Mouse (Mus musculus): ENCODE measurements around the gene Gm10720. TPM values are rescaled to one million over a fixed set of nuclear protein-coding genes. Genes with fewer than 3 reads are reported as not detected.
"Not testable (repeated sequence)": the region's sequence is repeated elsewhere in the genome, so short reads cannot be mapped to it uniquely, and the experiment has no call there.

Gene Gm10720
- total and polyA plus RNA-seq, 2 experiments: not detected

DNA sequence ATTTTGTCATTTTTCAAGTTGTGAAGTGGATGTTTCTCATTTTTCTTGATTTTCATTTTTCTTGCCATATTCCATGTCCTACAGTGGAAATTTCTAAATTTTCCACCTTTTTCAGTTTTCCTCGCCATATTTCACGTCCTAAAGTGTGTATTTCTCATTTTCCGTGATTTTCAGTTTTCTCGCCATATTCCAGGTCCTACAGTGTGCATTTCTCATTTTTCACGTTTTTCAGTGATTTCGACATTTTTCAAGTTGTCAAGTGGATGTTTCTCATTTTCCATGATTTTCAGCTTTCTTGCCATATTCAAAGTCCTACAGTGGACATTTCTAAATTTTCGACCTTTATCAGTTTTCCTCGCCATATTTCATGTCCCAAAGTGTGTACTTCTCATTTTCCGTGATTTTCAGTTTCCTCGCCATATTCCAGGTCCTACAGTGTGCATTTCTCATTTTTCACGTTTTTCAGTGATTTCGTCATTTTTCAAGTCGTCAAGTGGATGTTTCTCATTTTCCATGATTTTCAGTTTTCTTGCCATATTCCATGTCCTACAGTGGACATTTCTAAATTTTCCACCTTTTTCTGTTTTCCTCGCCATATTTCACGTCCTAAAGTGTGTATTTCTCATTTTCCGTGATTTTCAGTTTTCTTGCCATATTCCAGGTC, 8.7 kb downstream of the Gm10720 start:
- not testable (repeated sequence) for H3K9ac ChIP-seq (ENCODE audit: low read depth, low read length); H3K4me3 ChIP-seq (ENCODE audit: insufficient read depth, low read depth, low read length); H3K36me3 ChIP-seq (ENCODE audit: control insufficient read depth, insufficient read depth, low read length); H3K27ac ChIP-seq (replicated peaks; ENCODE audit: insufficient read depth, low read depth, low read length); H3K79me2 ChIP-seq (ENCODE audit: control insufficient read depth, insufficient read depth, low read length); H3K4me1 ChIP-seq (ENCODE audit: control insufficient read depth, insufficient read depth, low read length); DNase-seq (ENCODE audit: extremely low read depth, low read depth, low spot score); H3K27me3 ChIP-seq (ENCODE audit: control insufficient read depth, insufficient read depth, low read length)
- whole genome bisulfite sequencing: 78% methylated on average over 16 of the region's 16 CpGs

DNA sequence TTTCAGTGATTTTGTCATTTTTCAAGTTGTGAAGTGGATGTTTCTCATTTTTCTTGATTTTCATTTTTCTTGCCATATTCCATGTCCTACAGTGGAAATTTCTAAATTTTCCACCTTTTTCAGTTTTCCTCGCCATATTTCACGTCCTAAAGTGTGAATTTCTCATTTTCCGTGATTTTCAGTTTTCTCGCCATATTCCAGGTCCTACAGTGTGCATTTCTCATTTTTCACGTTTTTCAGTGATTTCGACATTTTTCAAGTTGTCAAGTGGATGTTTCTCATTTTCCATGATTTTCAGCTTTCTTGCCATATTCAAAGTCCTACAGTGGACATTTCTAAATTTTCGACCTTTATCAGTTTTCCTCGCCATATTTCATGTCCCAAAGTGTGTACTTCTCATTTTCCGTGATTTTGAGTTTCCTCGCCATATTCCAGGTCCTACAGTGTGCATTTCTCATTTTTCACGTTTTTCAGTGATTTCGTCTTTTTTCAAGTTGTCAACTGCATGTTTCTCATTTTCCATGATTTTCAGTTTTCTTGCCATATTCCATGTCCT, 9.5 kb downstream of the Gm10720 start, which contains the start of gene Gm10717:
TSS of gene Gm10717 (plus strand) at position 506 of the 556 bp plus-strand sequence.
- H3K9ac ChIP-seq (ENCODE audit: low read depth, low read length); H3K79me2 ChIP-seq (ENCODE audit: control insufficient read depth, insufficient read depth, low read length); H3K36me3 ChIP-seq (ENCODE audit: control insufficient read depth, insufficient read depth, low read length); H3K27ac ChIP-seq (replicated peaks; ENCODE audit: insufficient read depth, low read depth, low read length); DNase-seq (ENCODE audit: extremely low read depth, low read depth, low spot score); H3K27me3 ChIP-seq (ENCODE audit: control insufficient read depth, insufficient read depth, low read length); H3K4me3 ChIP-seq (ENCODE audit: insufficient read depth, low read depth, low read length); H3K4me1 ChIP-seq (ENCODE audit: control insufficient read depth, insufficient read depth, low read length): not testable (repeated sequence)
- WGBS: 71% methylated on average over 12 of the region's 12 CpGs

DNA sequence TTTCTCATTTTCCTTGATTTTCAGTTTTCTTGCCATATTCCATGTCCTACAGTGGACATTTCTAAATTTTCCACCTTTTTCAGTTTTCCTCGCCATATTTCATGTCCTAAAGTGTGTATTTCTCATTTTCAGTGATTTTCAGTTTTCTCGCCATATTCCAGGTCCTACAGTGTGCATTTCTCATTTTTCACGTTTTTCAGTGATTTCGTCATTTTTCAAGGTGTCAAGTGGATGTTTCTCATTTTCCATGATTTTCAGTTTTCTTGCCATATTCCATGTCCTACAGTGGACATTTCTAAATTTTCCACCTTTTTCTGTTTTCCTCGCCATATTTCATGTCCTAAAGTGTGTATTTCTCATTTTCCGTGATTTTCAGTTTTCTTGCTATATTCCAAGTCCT, 10.2 kb downstream of the Gm10720 start:
- H3K79me2 ChIP-seq (ENCODE audit: control insufficient read depth, insufficient read depth, low read length); H3K36me3 ChIP-seq (ENCODE audit: control insufficient read depth, insufficient read depth, low read length); DNase-seq (ENCODE audit: extremely low read depth, low read depth, low spot score); H3K4me3 ChIP-seq (ENCODE audit: insufficient read depth, low read depth, low read length); H3K27ac ChIP-seq (replicated peaks; ENCODE audit: insufficient read depth, low read depth, low read length); H3K4me1 ChIP-seq (ENCODE audit: control insufficient read depth, insufficient read depth, low read length); H3K9ac ChIP-seq (ENCODE audit: low read depth, low read length); H3K27me3 ChIP-seq (ENCODE audit: control insufficient read depth, insufficient read depth, low read length): not testable (repeated sequence)
- WGBS: 75% methylated on average over 5 of the region's 6 CpGs

DNA sequence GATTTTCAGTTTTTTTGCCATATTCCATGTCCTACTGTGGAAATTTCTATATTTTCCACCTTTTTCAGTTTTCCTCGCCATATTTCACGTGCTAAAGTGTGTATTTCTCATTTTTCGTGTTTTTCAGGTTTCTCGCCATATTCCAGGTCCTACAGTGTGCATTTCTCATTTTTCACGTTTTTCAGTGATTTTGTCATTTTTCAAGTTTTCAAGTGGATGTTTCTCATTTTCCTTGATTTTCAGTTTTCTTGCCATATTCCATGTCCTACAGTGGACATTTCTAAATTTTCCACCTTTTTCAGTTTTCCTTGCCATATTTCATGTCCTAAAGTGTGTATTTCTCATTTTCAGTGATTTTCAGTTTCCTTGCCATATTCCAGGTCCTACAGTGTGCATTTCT, 10.7 kb downstream of the Gm10720 start:
- H3K27ac ChIP-seq (replicated peaks; ENCODE audit: insufficient read depth, low read depth, low read length); H3K4me3 ChIP-seq (ENCODE audit: insufficient read depth, low read depth, low read length); H3K4me1 ChIP-seq (ENCODE audit: control insufficient read depth, insufficient read depth, low read length); H3K9ac ChIP-seq (ENCODE audit: low read depth, low read length); H3K79me2 ChIP-seq (ENCODE audit: control insufficient read depth, insufficient read depth, low read length); DNase-seq (ENCODE audit: extremely low read depth, low read depth, low spot score); H3K27me3 ChIP-seq (ENCODE audit: control insufficient read depth, insufficient read depth, low read length); H3K36me3 ChIP-seq (ENCODE audit: control insufficient read depth, insufficient read depth, low read length): not testable (repeated sequence)
- WGBS: 74% methylated on average over 5 of the region's 5 CpGs

DNA sequence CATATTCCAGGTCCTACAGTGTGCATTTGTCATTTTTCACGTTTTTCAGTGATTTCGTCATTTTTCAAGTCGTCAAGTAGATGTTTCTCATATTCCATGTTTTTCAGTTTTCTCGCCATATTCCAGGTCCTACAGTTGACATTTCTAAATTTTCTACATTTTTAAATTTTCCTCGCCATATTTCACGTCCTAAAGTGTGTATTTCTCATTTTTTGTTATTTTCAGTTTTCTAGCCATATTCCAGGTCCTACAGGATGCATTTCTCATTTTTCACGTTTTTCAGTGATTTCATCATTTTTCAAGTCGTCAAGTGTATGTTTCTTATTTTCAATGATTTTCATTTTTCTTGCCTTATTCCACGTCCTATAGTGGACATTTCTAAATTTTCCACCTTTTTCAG, 11.3 kb downstream of the Gm10720 start:
- H3K9ac ChIP-seq (ENCODE audit: low read depth, low read length); H3K4me3 ChIP-seq (ENCODE audit: insufficient read depth, low read depth, low read length); H3K27ac ChIP-seq (replicated peaks; ENCODE audit: insufficient read depth, low read depth, low read length); DNase-seq (ENCODE audit: extremely low read depth, low read depth, low spot score); H3K27me3 ChIP-seq (ENCODE audit: control insufficient read depth, insufficient read depth, low read length); H3K36me3 ChIP-seq (ENCODE audit: control insufficient read depth, insufficient read depth, low read length); H3K79me2 ChIP-seq (ENCODE audit: control insufficient read depth, insufficient read depth, low read length); H3K4me1 ChIP-seq (ENCODE audit: control insufficient read depth, insufficient read depth, low read length): not testable (repeated sequence)
- WGBS: 68% methylated on average over 9 of the region's 9 CpGs

DNA sequence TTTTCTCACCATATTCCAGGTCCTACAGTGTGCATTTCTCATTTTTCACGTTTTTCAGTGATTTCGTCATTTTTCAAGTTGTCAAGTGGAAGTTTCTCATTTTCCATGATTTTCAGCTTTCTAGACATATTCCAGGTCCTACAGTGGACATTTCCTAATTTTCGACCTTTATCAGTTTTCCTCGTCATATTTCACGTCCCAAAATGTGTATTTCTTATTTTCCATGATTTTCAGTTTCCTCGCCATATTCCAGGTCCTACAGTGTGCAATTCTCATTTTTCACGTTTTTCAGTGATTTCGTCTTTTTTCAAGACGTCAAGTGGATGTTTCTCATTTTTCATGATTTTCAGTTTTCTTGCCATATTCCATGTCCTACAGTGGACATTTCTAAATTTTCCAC, 11.7 kb downstream of the Gm10720 start:
- peak; percentile 52 for DNase-seq (ENCODE audit: extremely low read depth, low read depth, low spot score)
- not testable (repeated sequence) for H3K4me1 ChIP-seq (ENCODE audit: control insufficient read depth, insufficient read depth, low read length); H3K9ac ChIP-seq (ENCODE audit: low read depth, low read length); H3K36me3 ChIP-seq (ENCODE audit: control insufficient read depth, insufficient read depth, low read length); H3K4me3 ChIP-seq (ENCODE audit: insufficient read depth, low read depth, low read length); H3K79me2 ChIP-seq (ENCODE audit: control insufficient read depth, insufficient read depth, low read length); H3K27ac ChIP-seq (replicated peaks; ENCODE audit: insufficient read depth, low read depth, low read length); H3K27me3 ChIP-seq (ENCODE audit: control insufficient read depth, insufficient read depth, low read length)
- WGBS: 71% methylated on average over 9 of the region's 9 CpGs

DNA sequence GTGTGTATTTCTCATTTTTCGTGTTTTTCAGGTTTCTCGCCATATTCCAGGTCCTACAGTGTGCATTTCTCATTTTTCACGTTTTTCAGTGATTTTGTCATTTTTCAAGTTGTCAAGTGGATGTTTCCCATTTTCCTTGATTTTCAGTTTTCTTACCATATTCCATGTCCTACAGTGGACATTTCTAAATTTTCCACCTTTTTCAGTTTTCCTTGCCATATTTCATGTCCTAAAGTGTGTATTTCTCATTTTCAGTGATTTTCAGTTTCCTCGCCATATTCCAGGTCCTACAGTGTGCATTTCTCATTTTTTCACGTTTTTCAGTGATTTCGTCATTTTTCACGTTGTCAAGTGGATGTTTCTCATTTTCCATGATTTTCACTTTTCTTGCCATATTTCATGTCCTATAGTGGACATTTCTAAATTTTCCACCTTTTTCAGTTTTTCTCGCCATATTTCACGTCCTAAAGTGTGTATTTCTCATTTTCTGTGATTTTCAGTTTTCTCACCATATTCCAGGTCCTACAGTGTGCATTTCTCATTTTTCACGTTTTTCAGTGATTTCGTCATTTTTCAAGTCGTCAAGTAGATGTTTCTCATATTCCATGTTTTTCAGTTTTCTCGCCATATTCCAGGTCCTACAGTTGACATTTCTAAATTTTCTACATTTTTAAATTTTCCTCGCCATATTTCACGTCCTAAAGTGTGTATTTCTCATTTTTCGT, 14.0 kb downstream of the Gm10720 start:
- 67% methylated on average over 14 of the region's 16 CpGs for WGBS
- H3K27me3 ChIP-seq (ENCODE audit: control insufficient read depth, insufficient read depth, low read length); H3K27ac ChIP-seq (replicated peaks; ENCODE audit: insufficient read depth, low read depth, low read length); H3K36me3 ChIP-seq (ENCODE audit: control insufficient read depth, insufficient read depth, low read length); H3K79me2 ChIP-seq (ENCODE audit: control insufficient read depth, insufficient read depth, low read length); H3K4me1 ChIP-seq (ENCODE audit: control insufficient read depth, insufficient read depth, low read length); H3K4me3 ChIP-seq (ENCODE audit: insufficient read depth, low read depth, low read length); DNase-seq (ENCODE audit: extremely low read depth, low read depth, low spot score); H3K9ac ChIP-seq (ENCODE audit: low read depth, low read length): not testable (repeated sequence)

DNA sequence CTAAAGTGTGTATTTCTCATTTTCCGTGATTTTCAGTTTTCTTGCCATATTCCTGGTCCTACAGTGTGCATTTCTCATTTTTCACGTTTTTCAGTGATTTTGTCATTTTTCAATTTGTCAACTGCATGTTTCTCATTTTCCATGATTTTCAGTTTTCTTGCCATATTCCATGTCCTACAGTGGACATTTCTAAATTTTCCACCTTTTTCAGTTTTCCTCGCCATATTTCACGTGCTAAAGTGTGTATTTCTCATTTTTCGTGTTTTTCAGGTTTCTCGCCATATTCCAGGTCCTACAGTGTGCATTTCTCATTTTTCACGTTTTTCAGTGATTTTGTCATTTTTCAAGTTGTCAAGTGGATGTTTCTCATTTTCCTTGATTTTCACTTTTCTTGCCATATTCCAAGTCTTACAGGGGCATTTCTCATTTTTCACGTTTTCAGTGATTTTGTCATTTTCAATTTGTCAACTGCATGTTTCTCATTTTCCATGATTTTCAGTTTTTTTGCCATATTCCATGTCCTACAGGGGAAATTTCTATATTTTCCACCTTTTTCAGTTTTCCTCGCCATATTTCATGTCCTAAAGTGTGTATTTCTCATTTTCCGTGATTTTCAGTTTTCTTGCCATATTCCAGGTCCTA, 15.3 kb downstream of the Gm10720 start:
- H3K27ac ChIP-seq (replicated peaks; ENCODE audit: insufficient read depth, low read depth, low read length); H3K4me3 ChIP-seq (ENCODE audit: insufficient read depth, low read depth, low read length); H3K9ac ChIP-seq (ENCODE audit: low read depth, low read length); H3K27me3 ChIP-seq (ENCODE audit: control insufficient read depth, insufficient read depth, low read length); H3K36me3 ChIP-seq (ENCODE audit: control insufficient read depth, insufficient read depth, low read length); H3K79me2 ChIP-seq (ENCODE audit: control insufficient read depth, insufficient read depth, low read length); H3K4me1 ChIP-seq (ENCODE audit: control insufficient read depth, insufficient read depth, low read length): not testable (repeated sequence)
- DNase-seq (ENCODE audit: extremely low read depth, low read depth, low spot score): peak; percentile 82
- WGBS: 53% methylated on average over 3 of the region's 10 CpGs

DNA sequence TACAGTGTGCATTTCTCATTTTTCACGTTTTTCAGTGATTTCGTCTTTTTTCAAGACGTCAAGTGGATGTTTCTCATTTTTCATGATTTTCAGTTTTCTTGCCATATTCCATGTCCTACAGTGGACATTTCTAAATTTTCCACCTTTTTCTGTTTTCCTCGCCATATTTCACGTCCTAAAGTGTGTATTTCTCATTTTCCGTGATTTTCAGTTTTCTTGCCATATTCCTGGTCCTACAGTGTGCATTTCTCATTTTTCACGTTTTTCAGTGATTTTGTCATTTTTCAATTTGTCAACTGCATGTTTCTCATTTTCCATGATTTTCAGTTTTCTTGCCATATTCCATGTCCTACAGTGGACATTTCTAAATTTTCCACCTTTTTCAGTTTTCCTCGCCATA, 18.8 kb downstream of the Gm10720 start, which contains the start of gene Gm17535:
TSS of gene Gm17535 (plus strand) at position 301 of the 400 bp plus-strand sequence.
- not testable (repeated sequence) for H3K4me1 ChIP-seq (ENCODE audit: control insufficient read depth, insufficient read depth, low read length); DNase-seq (ENCODE audit: extremely low read depth, low read depth, low spot score); H3K27ac ChIP-seq (replicated peaks; ENCODE audit: insufficient read depth, low read depth, low read length); H3K9ac ChIP-seq (ENCODE audit: low read depth, low read length); H3K27me3 ChIP-seq (ENCODE audit: control insufficient read depth, insufficient read depth, low read length); H3K36me3 ChIP-seq (ENCODE audit: control insufficient read depth, insufficient read depth, low read length); H3K79me2 ChIP-seq (ENCODE audit: control insufficient read depth, insufficient read depth, low read length); H3K4me3 ChIP-seq (ENCODE audit: insufficient read depth, low read depth, low read length)
- WGBS: 50% methylated on average over 1 of the region's 8 CpGs
